Mouse (Mus musculus) CH12.LX (cell line): ENCODE measurements around the gene Exoc6b. TPM values are rescaled to one million over a fixed set of nuclear protein-coding genes. Genes with fewer than 3 reads are reported as not detected.

Experiments used
- DNase-seq: peaks from one replicate; pipeline ENCODE4 v3.0.0-alpha.2; 2013; ENCODE audit errors: extremely low read depth
- H3K27ac ChIP-seq: 2 replicates; pipeline ENCODE4 v1.5.1; 2012; ENCODE audit warnings: low read depth, mild to moderate bottlenecking, control low read depth, moderate library complexity; ENCODE audit not compliant: insufficient read depth
- H3K27me3 ChIP-seq: replicated peaks from 2 replicates; pipeline ENCODE3; 2012; ENCODE audit warnings: inconsistent platforms
- H3K36me3 ChIP-seq, 2 experiments: replicated peaks in 1 of 2; 2 replicates each; pipeline versions ENCODE3 to v1.6.1; 2012; ENCODE audit warnings: inconsistent platforms in 1 of 2, low read length in 1 of 2, mild to moderate bottlenecking in 1 of 2, mixed read lengths in 1 of 2, moderate library complexity in 1 of 2; ENCODE audit not compliant: control insufficient read depth in 1 of 2, insufficient read depth in 1 of 2
- H3K4me1 ChIP-seq, 2 experiments: 2 replicates each; pipeline ENCODE4 v1.6.1; 2012; ENCODE audit warnings: inconsistent platforms in 1 of 2, moderate library complexity in 1 of 2; ENCODE audit not compliant: insufficient read depth in 2 of 2, control insufficient read depth in 1 of 2
- H3K4me2 ChIP-seq: 2 replicates; pipeline ENCODE4 v1.6.1; 2012; ENCODE audit warnings: low read depth, mild to moderate bottlenecking, control low read depth; ENCODE audit not compliant: poor library complexity, insufficient read depth, severe bottlenecking
- H3K4me3 ChIP-seq, 3 experiments: fragments of 150-350 bp in 1 of 3; sonication (generic) in 1 of 3; replicated peaks in 1 of 3; 2 replicates each; pipeline versions ENCODE3 to v1.5.1; 2011 to 2012; ENCODE audit warnings: low read depth in 2 of 3, low read length in 2 of 3, mild to moderate bottlenecking in 2 of 3, moderate library complexity in 2 of 3, control low read depth in 1 of 3, improper control_type of control experiment in 1 of 3, inconsistent platforms in 1 of 3, mixed read lengths in 1 of 3; ENCODE audit not compliant: poor library complexity in 1 of 3
- H3K79me2 ChIP-seq: replicated peaks from 2 replicates; pipeline ENCODE4 v1.6.1; 2012; ENCODE audit warnings: mild to moderate bottlenecking, moderate library complexity; ENCODE audit not compliant: control insufficient read depth, poor library complexity, insufficient read depth, severe bottlenecking; ENCODE audit errors: extremely low read depth
- H3K9ac ChIP-seq: 2 replicates; pipeline ENCODE4 v1.6.1; 2012; ENCODE audit warnings: low read depth, mild to moderate bottlenecking, control low read depth, moderate library complexity; ENCODE audit not compliant: insufficient read depth
- H3K9me3 ChIP-seq: replicated peaks from 2 replicates; pipeline ENCODE3; 2012; ENCODE audit warnings: low read length, inconsistent platforms, mixed read lengths
- BHLHE40 ChIP-seq: IDR thresholded peaks from 2 replicates; pipeline ENCODE4 v1.6.1; 2011; ENCODE audit warnings: mild to moderate bottlenecking, low read depth, low read length, improper control_type of control experiment
- CHD1 ChIP-seq: IDR thresholded peaks from 2 replicates; pipeline ENCODE4 v1.6.1; 2012; ENCODE audit warnings: low read depth, low read length, improper control_type of control experiment, inconsistent platforms
- CTCF ChIP-seq, 2 experiments: IDR thresholded peaks in 1 of 2; conservative IDR thresholded peaks in 1 of 2; 2 replicates each; pipeline ENCODE4 v1.5.1; 2011 to 2012; ENCODE audit warnings: low read depth in 2 of 2, low read length in 2 of 2, improper control_type of control experiment in 1 of 2, inconsistent platforms in 1 of 2, mild to moderate bottlenecking in 1 of 2, moderate library complexity in 1 of 2
- EP300 ChIP-seq: IDR thresholded peaks from 2 replicates; pipeline ENCODE4 v1.6.1; 2011; ENCODE audit warnings: low read length, improper control_type of control experiment
- ETS1 ChIP-seq: conservative IDR thresholded peaks from 2 replicates; pipeline ENCODE4 v1.6.1; 2012; ENCODE audit warnings: low read depth, mild to moderate bottlenecking, inconsistent platforms, low read length, improper control_type of control experiment, moderate library complexity
- HCFC1 ChIP-seq: IDR thresholded peaks from 2 replicates; pipeline ENCODE4 v1.6.1; 2012; ENCODE audit warnings: low read depth, mild to moderate bottlenecking, inconsistent platforms, low read length, improper control_type of control experiment
- IRF4 ChIP-seq: IDR thresholded peaks from 2 replicates; pipeline ENCODE4 v1.6.1; 2014; ENCODE audit warnings: low read depth, mild to moderate bottlenecking, inconsistent platforms, low read length, improper control_type of control experiment
- JUN ChIP-seq: IDR thresholded peaks from 2 replicates; pipeline ENCODE4 v1.6.1; 2011; ENCODE audit warnings: low read depth, mild to moderate bottlenecking, low read length, improper control_type of control experiment, moderate library complexity; ENCODE audit not compliant: insufficient read depth
- JUND ChIP-seq: conservative IDR thresholded peaks from 2 replicates; pipeline ENCODE4 v1.6.1; 2011; ENCODE audit warnings: low read depth, low read length, improper control_type of control experiment
- MAX ChIP-seq: IDR thresholded peaks from 2 replicates; pipeline ENCODE4 v1.6.1; 2011; ENCODE audit warnings: low read length, improper control_type of control experiment
- PAX5 ChIP-seq: IDR thresholded peaks from 2 replicates; pipeline ENCODE4 v1.6.1; 2012; ENCODE audit warnings: low read length, inconsistent platforms, mixed read lengths
- POLR2A ChIP-seq: IDR thresholded peaks from 2 replicates; pipeline ENCODE4 v1.6.1; 2011; ENCODE audit warnings: low read depth, mild to moderate bottlenecking, improper control_type of control experiment, low read length
- POLR2AphosphoS2 ChIP-seq: IDR thresholded peaks from 2 replicates; pipeline ENCODE4 v1.6.1; 2011; ENCODE audit warnings: low read depth, low read length, improper control_type of control experiment
- SMC3 ChIP-seq: IDR thresholded peaks from 2 replicates; pipeline ENCODE4 v1.6.1; 2011; ENCODE audit warnings: low read depth, low read length, improper control_type of control experiment
- UBTF ChIP-seq: IDR thresholded peaks from 2 replicates; pipeline ENCODE4 v1.6.1; 2012; ENCODE audit warnings: low read depth, mild to moderate bottlenecking, inconsistent platforms, low read length, improper control_type of control experiment, moderate library complexity
- USF2 ChIP-seq: conservative IDR thresholded peaks from 2 replicates; pipeline ENCODE4 v1.6.1; 2011; ENCODE audit warnings: low read depth, low read length, improper control_type of control experiment
- ZKSCAN1 ChIP-seq: IDR thresholded peaks from 2 replicates; pipeline ENCODE4 v1.6.1; 2012; ENCODE audit warnings: low read depth, inconsistent platforms, low read length, improper control_type of control experiment, borderline replicate concordance
- ZMIZ1 ChIP-seq: IDR thresholded peaks from 2 replicates; pipeline ENCODE4 v1.6.1; 2012; ENCODE audit warnings: low read depth, mild to moderate bottlenecking, inconsistent platforms, low read length, improper control_type of control experiment
- ZNF384 ChIP-seq: IDR thresholded peaks from 2 replicates; pipeline ENCODE4 v1.6.1; 2012; ENCODE audit warnings: low read depth, low read length, improper control_type of control experiment, inconsistent platforms
- dilution Hi-C: fragments of 300-500 bp; cut with MboI; formaldehyde crosslinking; loops from 2 replicates; pipeline ENCODE4 v1.14.3; 2020; ENCODE audit warnings: low sequenced_read_pairs; ENCODE audit not compliant: extremely low pct_unique_long_range_greater_than_20kb, extremely low pct_ligation_motif_present
- in situ Hi-C: fragments of 300-500 bp; cut with MboI; formaldehyde crosslinking; loops from 3 replicates; pipeline ENCODE4 v1.14.3; 2019; ENCODE audit warnings: low sequenced_read_pairs, low pct_ligation_motif_present, low pct_unique_long_range_greater_than_20kb, mixed read lengths
- polyA plus RNA-seq: library from polyadenylated mRNA; unstranded; fragments of >175 nt; gene quantifications from 2 replicates; pipeline ENCODE4 v1.2.1, GENCODE M21; 2012; ENCODE audit warnings: low read depth; ENCODE audit not compliant: insufficient read length
- total RNA-seq, 2 experiments: library from RNA; depleted of rRNA; stranded (reverse); fragments of 300-350 nt in 1 of 2; fragments of >200 nt in 1 of 2; gene quantifications; 2 replicates each; pipeline ENCODE4 v1.2.3; 2012 to 2014

Gene Exoc6b
- total and polyA plus RNA-seq, 3 experiments = 1.7 to 5.2 (median 3.5) TPM

DNA sequence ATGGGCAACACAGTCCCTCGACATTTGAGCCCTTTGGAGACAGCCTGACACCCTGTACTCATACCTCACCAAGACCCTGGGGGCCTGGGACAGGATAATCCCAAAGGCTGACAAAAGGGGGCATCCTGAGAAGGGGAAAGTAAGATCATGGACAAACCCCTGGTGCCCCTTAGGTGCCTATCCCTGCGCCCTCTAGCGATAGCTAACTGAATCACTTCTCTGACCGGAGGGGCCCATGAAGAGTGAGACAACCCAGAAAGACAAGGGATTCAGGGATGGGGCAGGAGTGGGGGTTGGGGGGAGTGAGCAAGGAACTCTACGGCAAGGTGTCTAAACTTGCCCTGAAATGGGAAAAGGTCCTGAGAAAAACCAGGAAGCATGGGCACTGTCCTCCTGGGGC is 490.4 kb downstream of the Exoc6b start:
- Histone ChIP-seq H3K36me3 (no peaks in the 10 kb centered on the region), H3K79me2 (no peaks in the 10 kb centered on the region), H3K4me2 (no peak overlapping the region), H3K4me1 (peaks cover 0 to 11% of the 10 kb centered on the region in 2 experiments; a peak in 2 of 4 replicates), H3K27me3 (peaks cover 98% of the 10 kb centered on the region), H3K9ac (no peak overlapping the region), H3K4me3 (no peak overlapping the region), H3K27ac (no peak overlapping the region), H3K9me3 (peaks cover 4% of the 10 kb centered on the region)
- dilution Hi-C loops (no loop called here), in situ Hi-C loops (loop anchor here (25.0 kb wide), 2 partner anchors 167 to 333 kb away; no protein-coding TSS in a partner anchor)
- DNase-seq = no peak
- TF ChIP-seq MAX (no peak), ZNF384 (no peak), CTCF (conservative IDR thresholded peaks at IDR 0.05 in 1 of 2, IDR thresholded peaks at IDR 0.05 in 1 of 2; ENCODE audit: low read depth in 2 of 2, low read length in 2 of 2) (peak; percentile 45 to 64; a peak in 3 of 4 replicates), SMC3 (peak; percentile 30; the same call in 1 of the 2 replicates), PAX5 (no peak), CHD1 (no peak)

DNA sequence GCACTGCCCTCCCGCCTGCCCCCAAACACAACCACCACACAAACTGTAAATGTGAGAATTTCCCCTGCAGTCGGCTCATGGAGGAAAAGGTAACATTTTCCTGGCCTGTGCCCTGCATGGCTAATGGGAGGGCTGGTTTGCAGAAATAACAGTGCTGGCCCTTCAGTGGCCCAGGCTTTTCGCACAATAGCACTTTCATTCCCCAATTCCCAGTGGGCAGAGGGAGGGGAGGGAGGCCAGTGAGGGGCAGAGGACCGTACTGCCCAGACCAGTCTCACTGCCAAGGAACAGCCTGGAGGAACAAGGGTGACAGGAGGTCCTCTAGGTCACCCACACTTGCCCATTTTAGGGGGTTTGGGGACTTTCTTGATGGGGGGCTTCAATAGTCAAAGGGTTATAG is 491.4 kb downstream of the Exoc6b start:
- Histone ChIP-seq H3K9ac (no peak overlapping the region), H3K4me1 (peaks cover 0 to 5% of the 10 kb centered on the region in 2 experiments; a peak in 2 of 4 replicates), H3K9me3 (no peaks in the 10 kb centered on the region), H3K79me2 (no peaks in the 10 kb centered on the region), H3K27me3 (peaks cover 94% of the 10 kb centered on the region), H3K36me3 (no peaks in the 10 kb centered on the region), H3K4me2 (no peak overlapping the region), H3K27ac (no peak overlapping the region), H3K4me3 (no peak overlapping the region)
- TF ChIP-seq UBTF = no peak
- TF ChIP-seq JUN = no peak
- TF ChIP-seq JUND = no peak
- no peak for TF ChIP-seq IRF4
- no peak for TF ChIP-seq POLR2AphosphoS2
- no peak for TF ChIP-seq BHLHE40
- no peak for TF ChIP-seq POLR2A
- no peak for TF ChIP-seq HCFC1
- TF ChIP-seq ZKSCAN1 = no peak
- TF ChIP-seq PAX5 = no peak
- no peak for TF ChIP-seq EP300
- no peak for TF ChIP-seq ZMIZ1
- no peak for TF ChIP-seq ETS1
- TF ChIP-seq MAX = no peak
- TF ChIP-seq USF2 = no peak
- DNase-seq = no peak
- in situ Hi-C loops = loop anchor here (25.0 kb wide), 2 partner anchors 166 to 334 kb away; no protein-coding TSS in a partner anchor
- dilution Hi-C loops = no loop called here
